Mouse (Mus musculus) thymus, adult 2 months (tissue): ENCODE measurements at regions not wholly inside any gene's neighbourhood (a gene's known extent, or its start where the extent isn't known, plus 50 kb on each side); places are given as distances from the start of the nearest gene placed in this dataset.

Experiments used
- DNase-seq: peaks from one replicate; pipeline ENCODE4 v3.0.0; 2021
- H3K27ac ChIP-seq: fragments of 200-500 bp; 2 replicates; pipeline ENCODE4 v1.5.1; 2012; ENCODE audit warnings: low read length, control low read depth; ENCODE audit not compliant: control insufficient read depth, insufficient read depth
- H3K27me3 ChIP-seq: fragments of 200-500 bp; 2 replicates; pipeline ENCODE4 v1.6.1; 2012; ENCODE audit warnings: mild to moderate bottlenecking, low read length, moderate library complexity, mixed read lengths; ENCODE audit not compliant: control insufficient read depth, insufficient read depth
- H3K36me3 ChIP-seq: fragments of 200-500 bp; 2 replicates; pipeline ENCODE4 v1.6.1; 2012; ENCODE audit warnings: mild to moderate bottlenecking, low read length, moderate library complexity; ENCODE audit not compliant: control insufficient read depth, insufficient read depth
- H3K4me1 ChIP-seq: fragments of 200-500 bp; replicated peaks from 2 replicates; pipeline ENCODE4 v1.6.1; 2012; ENCODE audit warnings: low read length; ENCODE audit not compliant: control insufficient read depth, insufficient read depth
- H3K4me3 ChIP-seq: fragments of 200-500 bp; 2 replicates; pipeline ENCODE4 v1.5.1; 2012; ENCODE audit warnings: mild to moderate bottlenecking, low read length, control low read depth, moderate library complexity; ENCODE audit not compliant: control insufficient read depth, insufficient read depth
- CTCF ChIP-seq: fragments of 200-500 bp; IDR thresholded peaks from 2 replicates; pipeline ENCODE4 v1.5.1; 2012; ENCODE audit warnings: mild to moderate bottlenecking, control low read depth, low read length, moderate library complexity, borderline replicate concordance; ENCODE audit not compliant: control insufficient read depth, poor library complexity, insufficient read depth; ENCODE audit errors: extremely low read depth
- POLR2A ChIP-seq: fragments of 200-500 bp; IDR thresholded peaks from 2 replicates; pipeline ENCODE4 v1.6.1; 2012; ENCODE audit warnings: mild to moderate bottlenecking, low read length, control low read depth, moderate library complexity; ENCODE audit not compliant: control insufficient read depth, poor library complexity, insufficient read depth; ENCODE audit errors: extremely low read depth
- WGBS: fragments of 180-500 bp; shearing (Covaris S2); methylation state at CpG from one replicate; pipeline ENCODE4 v1.1.7; 2018; 5-methylcytosine and 5-hydroxymethylcytosine counted together

DNA sequence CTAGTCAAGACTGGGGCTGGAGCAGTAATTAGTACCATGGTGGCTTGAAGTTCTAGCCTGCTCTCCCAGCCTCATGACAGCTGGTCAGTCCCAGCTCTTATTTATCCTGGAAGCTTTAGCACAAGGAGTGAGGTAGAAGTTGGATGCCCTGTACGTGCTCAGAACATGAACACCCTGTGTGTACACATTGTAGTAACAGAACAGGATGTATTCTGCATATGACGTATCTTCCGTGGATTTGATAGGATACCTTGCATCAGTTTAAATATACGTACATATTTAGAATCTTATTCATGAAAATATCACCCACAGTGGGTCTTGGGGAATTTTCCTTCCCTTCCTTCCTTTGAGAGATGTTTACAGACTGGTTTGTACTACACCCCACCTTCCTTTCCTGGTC lies 222.0 kb upstream of the Tbx3 start:
- Histone ChIP-seq H3K27ac (no peak overlapping the region), H3K4me3 (no peak overlapping the region), H3K36me3 (no peaks in the 10 kb centered on the region), H3K27me3 (no peaks in the 10 kb centered on the region), H3K4me1 (no peaks in the 10 kb centered on the region)
- TF ChIP-seq POLR2A: no peak
- TF ChIP-seq CTCF: no peak
- WGBS: 92% methylated on average over 4 of the region's 4 CpGs
- DNase-seq: no peak

DNA sequence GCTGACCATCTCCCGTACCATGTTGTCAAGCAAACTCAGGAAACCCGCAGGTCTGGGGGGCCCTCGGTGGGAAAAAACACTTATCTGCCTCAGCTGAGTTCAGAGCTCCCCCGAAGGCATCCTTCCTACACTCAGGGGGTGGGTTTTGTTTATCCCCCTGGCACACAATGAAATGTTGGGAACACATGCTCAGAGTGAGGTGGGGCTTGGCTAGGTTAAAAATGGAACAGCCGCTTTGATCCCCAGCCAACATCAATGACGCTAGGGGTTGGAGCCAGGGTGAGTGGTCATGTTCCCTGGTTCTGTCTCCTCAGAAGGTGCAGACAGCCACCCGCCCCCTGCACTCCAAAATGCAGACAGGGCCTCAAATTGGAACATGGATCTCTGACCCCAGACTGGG lies 221.3 kb upstream of the Tbx3 start:
- Histone ChIP-seq H3K27ac (no peak overlapping the region), H3K36me3 (no peaks in the 10 kb centered on the region), H3K27me3 (no peaks in the 10 kb centered on the region), H3K4me3 (no peak overlapping the region), H3K4me1 (no peaks in the 10 kb centered on the region)
- no peak for DNase-seq
- 74% methylated on average over 7 of the region's 7 CpGs for WGBS
- TF ChIP-seq CTCF: no peak
- no peak for TF ChIP-seq POLR2A

DNA sequence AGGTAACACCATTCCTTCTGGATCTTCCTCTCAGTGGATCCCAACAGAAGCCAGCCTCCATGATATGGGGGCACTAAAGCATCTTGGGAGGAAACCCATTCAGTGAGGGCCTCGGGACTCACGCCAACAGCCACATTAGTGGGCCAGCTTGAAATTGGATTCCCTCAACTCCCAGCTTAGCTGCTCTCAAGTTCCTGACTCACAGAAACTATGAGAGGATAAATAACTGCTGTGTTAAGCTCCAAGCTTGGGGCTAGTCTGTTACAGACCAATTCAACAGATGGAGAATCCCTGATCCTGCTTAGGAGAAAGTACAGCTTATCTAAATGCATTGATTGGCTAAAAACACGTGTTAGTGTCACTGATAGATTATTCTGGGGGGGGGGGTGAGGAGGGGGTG lies 210.7 kb upstream of the Tbx3 start:
- Histone ChIP-seq H3K27ac (no peak overlapping the region), H3K4me1 (no peaks in the 10 kb centered on the region), H3K36me3 (no peaks in the 10 kb centered on the region), H3K27me3 (no peaks in the 10 kb centered on the region), H3K4me3 (no peak overlapping the region)
- no peak for TF ChIP-seq CTCF
- TF ChIP-seq POLR2A: no peak
- 87% methylated on average over 3 of the region's 3 CpGs for WGBS
- no peak for DNase-seq

DNA sequence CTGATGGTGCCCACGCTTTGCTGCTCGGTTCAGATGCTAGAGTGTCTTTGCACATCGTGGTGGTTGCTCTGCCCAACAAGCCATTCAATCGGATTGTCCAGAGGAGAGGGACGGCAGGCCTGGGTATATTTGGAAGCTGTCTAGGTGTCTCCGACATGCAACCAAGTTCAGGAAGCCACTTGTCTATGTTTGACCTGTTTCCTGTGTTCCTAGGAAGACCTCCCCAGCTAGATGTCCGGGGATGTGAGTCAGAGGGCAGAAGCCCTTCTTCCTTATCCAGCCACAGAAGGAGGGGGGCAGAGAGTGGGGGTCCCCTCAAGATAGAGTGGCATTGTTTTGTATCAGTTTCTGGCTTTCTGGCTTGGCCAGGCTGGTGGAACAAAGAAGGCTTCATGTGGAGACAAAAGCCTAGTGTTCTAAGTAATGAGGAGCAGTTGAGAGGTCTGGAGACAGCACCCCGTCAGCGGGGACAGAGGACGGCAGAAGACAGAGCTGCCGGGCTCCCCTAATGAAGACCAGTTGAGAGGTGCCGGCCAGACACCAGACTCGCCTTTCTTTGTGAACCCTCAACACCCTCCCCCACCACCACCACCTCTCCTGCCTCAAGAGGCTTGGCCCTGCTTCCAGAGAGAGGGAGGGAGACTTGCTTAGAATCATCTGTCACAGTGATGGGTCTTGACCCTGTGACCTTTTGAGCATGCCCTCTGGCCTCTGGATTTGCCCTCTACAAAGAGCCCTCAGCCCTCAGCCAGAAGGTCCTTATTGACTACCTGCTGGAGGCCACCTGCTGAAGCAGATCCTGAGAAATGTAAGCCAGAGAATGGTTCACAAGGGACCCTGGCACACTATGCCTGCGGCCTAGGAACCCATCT lies 207.6 kb upstream of the Tbx3 start:
- Histone ChIP-seq H3K36me3 (no peaks in the 10 kb centered on the region), H3K4me1 (no peaks in the 10 kb centered on the region), H3K27me3 (no peaks in the 10 kb centered on the region), H3K4me3 (no peak overlapping the region), H3K27ac (no peak overlapping the region)
- 71% methylated on average over 14 of the region's 14 CpGs for WGBS
- no peak for DNase-seq
- TF ChIP-seq CTCF (no peak), POLR2A (no peak)

DNA sequence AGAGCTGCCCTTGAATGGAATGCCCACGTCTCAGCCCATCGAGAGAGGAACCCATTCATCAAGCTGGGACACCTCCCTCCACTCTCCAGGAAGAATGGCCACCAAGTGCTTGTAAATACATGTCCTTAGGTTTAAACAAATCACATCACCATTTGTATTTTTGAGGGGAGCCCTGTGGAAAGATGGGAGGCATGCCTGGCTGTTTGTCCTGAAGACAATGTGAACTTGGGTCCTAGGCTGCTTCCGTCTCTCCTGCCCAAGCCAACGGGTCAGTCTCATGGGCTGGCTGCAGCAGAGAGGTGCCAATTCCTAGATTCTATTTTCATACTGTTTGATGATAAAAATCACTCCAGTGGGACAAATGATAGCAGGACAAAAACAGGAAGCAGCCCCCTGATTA lies 205.9 kb upstream of the Tbx3 start:
- Histone ChIP-seq H3K27ac (no peak overlapping the region), H3K4me3 (no peak overlapping the region), H3K4me1 (no peaks in the 10 kb centered on the region), H3K36me3 (no peaks in the 10 kb centered on the region), H3K27me3 (no peaks in the 10 kb centered on the region)
- 46% methylated on average over 4 of the region's 4 CpGs for WGBS
- TF ChIP-seq CTCF (no peak), POLR2A (no peak)
- DNase-seq: no peak

DNA sequence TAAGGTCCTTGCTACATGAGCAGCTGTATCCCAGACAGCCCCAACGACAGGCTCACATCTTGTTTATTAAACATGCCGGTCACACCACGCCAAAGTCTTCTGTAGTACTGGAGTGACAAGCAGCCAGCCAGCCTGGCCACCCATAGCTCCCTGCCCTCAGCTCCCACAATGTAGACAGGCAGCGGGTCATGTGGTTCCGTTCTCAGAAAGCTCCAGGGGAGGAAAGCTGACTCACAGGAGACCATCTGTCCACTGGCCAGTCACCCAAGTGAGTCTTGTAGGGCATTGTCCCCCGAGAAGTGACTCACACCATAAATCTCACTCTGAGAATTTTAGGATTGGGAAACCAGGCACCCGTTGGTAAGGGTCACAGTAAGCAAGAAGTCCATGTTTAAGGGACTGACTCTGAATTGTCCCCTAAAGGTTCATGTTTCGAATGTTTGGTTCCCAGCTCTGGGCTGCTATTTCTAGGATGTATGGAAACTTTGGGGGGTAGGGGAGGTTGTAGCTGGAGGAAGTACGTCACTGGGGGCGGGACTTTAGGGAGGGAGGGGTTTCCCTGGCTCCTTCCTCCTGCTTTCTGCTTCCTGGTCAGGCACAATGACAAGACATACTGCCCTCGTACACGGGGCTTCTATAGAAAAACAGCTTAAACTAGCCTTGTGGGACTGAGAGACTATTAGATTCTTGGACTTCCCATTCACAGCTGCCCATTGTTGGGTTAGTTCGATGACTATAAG lies 203.0 kb upstream of the Tbx3 start:
- TF ChIP-seq POLR2A: no peak
- TF ChIP-seq CTCF: no peak
- no peak for DNase-seq
- H3K36me3 ChIP-seq: no peaks in the 10 kb centered on the region
- no peak overlapping the region for H3K27ac ChIP-seq
- no peak overlapping the region for H3K4me3 ChIP-seq
- no peaks in the 10 kb centered on the region for H3K27me3 ChIP-seq
- 58% methylated on average over 13 of the region's 13 CpGs for WGBS
- no peaks in the 10 kb centered on the region for H3K4me1 ChIP-seq
